Mouse (Mus musculus): ENCODE data around the gene Rhobtb1. TPM values are rescaled to one million over a fixed set of nuclear protein-coding genes. Genes with fewer than 3 reads are reported as not detected.

Rhobtb1 gene
- polyA plus RNA-seq, 1 experiment: 12.8 TPM

GRCm38 (mm10) chr10:69262918-69263822 lies 111.9 kb downstream of the Rhobtb1 start:
- Histone ChIP-seq H3K4me1 (ENCODE audit: control insufficient read depth, insufficient read depth, low read length) (no peaks in the 10 kb centered on the region), H3K4me3 (ENCODE audit: insufficient read depth, low read length) (no peak overlapping the region), H3K27ac (ENCODE audit: insufficient read depth, low read depth, low read length) (no peak overlapping the region)
- no peak for TF ChIP-seq CTCF (IDR thresholded peaks at IDR 0.05; ENCODE audit: low read depth, low read length)
- TF ChIP-seq POLR2A (IDR thresholded peaks at IDR 0.05; ENCODE audit: borderline replicate concordance, low read depth, low read length): no peak

GRCm38 (mm10) chr10:69263906-69264305 lies 112.7 kb downstream of the Rhobtb1 start:
- H3K27ac ChIP-seq (ENCODE audit: insufficient read depth, low read depth, low read length): no peak overlapping the region
- no peak overlapping the region for H3K4me3 ChIP-seq (ENCODE audit: insufficient read depth, low read length)
- no peaks in the 10 kb centered on the region for H3K4me1 ChIP-seq (ENCODE audit: control insufficient read depth, insufficient read depth, low read length)
- TF ChIP-seq CTCF (IDR thresholded peaks at IDR 0.05; ENCODE audit: low read depth, low read length) (no peak), POLR2A (IDR thresholded peaks at IDR 0.05; ENCODE audit: borderline replicate concordance, low read depth, low read length) (no peak)

- TF ChIP-seq POLR2A (IDR thresholded peaks at IDR 0.05; ENCODE audit: borderline replicate concordance, low read depth, low read length): no peak
- no peak for TF ChIP-seq CTCF (IDR thresholded peaks at IDR 0.05; ENCODE audit: low read depth, low read length)
- Histone ChIP-seq H3K4me3 (ENCODE audit: insufficient read depth, low read length) (no peak overlapping the region), H3K27ac (ENCODE audit: insufficient read depth, low read depth, low read length) (no peak overlapping the region), H3K4me1 (ENCODE audit: control insufficient read depth, insufficient read depth, low read length) (no peaks in the 10 kb centered on the region)
These were observed 114.2 kb downstream of the Rhobtb1 start for GRCm38 (mm10) chr10:69265421-69265820.

GRCm38 (mm10) chr10:69268061-69268643 lies 116.9 kb downstream of the Rhobtb1 start:
- Histone ChIP-seq H3K27ac (ENCODE audit: insufficient read depth, low read depth, low read length) (no peak overlapping the region), H3K4me1 (ENCODE audit: control insufficient read depth, insufficient read depth, low read length) (no peaks in the 10 kb centered on the region), H3K4me3 (ENCODE audit: insufficient read depth, low read length) (no peak overlapping the region)
- TF ChIP-seq CTCF (IDR thresholded peaks at IDR 0.05; ENCODE audit: low read depth, low read length): no peak
- no peak for TF ChIP-seq POLR2A (IDR thresholded peaks at IDR 0.05; ENCODE audit: borderline replicate concordance, low read depth, low read length)

GRCm38 (mm10) chr10:69271436-69271835 lies 120.2 kb downstream of the Rhobtb1 start:
- Histone ChIP-seq H3K27ac (ENCODE audit: insufficient read depth, low read depth, low read length) (no peak overlapping the region), H3K4me1 (ENCODE audit: control insufficient read depth, insufficient read depth, low read length) (no peaks in the 10 kb centered on the region), H3K4me3 (ENCODE audit: insufficient read depth, low read length) (no peak overlapping the region)
- TF ChIP-seq CTCF (IDR thresholded peaks at IDR 0.05; ENCODE audit: low read depth, low read length) (no peak), POLR2A (IDR thresholded peaks at IDR 0.05; ENCODE audit: borderline replicate concordance, low read depth, low read length) (no peak)

GRCm38 (mm10) chr10:69274275-69274674 lies 123.0 kb downstream of the Rhobtb1 start:
- TF ChIP-seq POLR2A (IDR thresholded peaks at IDR 0.05; ENCODE audit: borderline replicate concordance, low read depth, low read length) (no peak), CTCF (IDR thresholded peaks at IDR 0.05; ENCODE audit: low read depth, low read length) (no peak)
- no peak overlapping the region for H3K4me3 ChIP-seq (ENCODE audit: insufficient read depth, low read length)
- H3K4me1 ChIP-seq (ENCODE audit: control insufficient read depth, insufficient read depth, low read length): no peaks in the 10 kb centered on the region
- H3K27ac ChIP-seq (ENCODE audit: insufficient read depth, low read depth, low read length): no peak overlapping the region

- H3K27ac ChIP-seq (ENCODE audit: insufficient read depth, low read depth, low read length): no peak overlapping the region
- no peak overlapping the region for H3K4me3 ChIP-seq (ENCODE audit: insufficient read depth, low read length)
- no peaks in the 10 kb centered on the region for H3K4me1 ChIP-seq (ENCODE audit: control insufficient read depth, insufficient read depth, low read length)
- TF ChIP-seq CTCF (IDR thresholded peaks at IDR 0.05; ENCODE audit: low read depth, low read length): no peak
- no peak for TF ChIP-seq POLR2A (IDR thresholded peaks at IDR 0.05; ENCODE audit: borderline replicate concordance, low read depth, low read length)
These were observed 123.5 kb downstream of the Rhobtb1 start for GRCm38 (mm10) chr10:69274705-69275104.

GRCm38 (mm10) chr10:69275811-69276775 lies 124.9 kb downstream of the Rhobtb1 start:
- H3K4me3 ChIP-seq (ENCODE audit: insufficient read depth, low read length): no peak overlapping the region
- H3K4me1 ChIP-seq (ENCODE audit: control insufficient read depth, insufficient read depth, low read length): no peaks in the 10 kb centered on the region
- TF ChIP-seq CTCF (IDR thresholded peaks at IDR 0.05; ENCODE audit: low read depth, low read length) (no peak), POLR2A (IDR thresholded peaks at IDR 0.05; ENCODE audit: borderline replicate concordance, low read depth, low read length) (no peak)
- no peak overlapping the region for H3K27ac ChIP-seq (ENCODE audit: insufficient read depth, low read depth, low read length)

GRCm38 (mm10) chr10:69276920-69277435 lies 125.7 kb downstream of the Rhobtb1 start:
- Histone ChIP-seq H3K4me1 (ENCODE audit: control insufficient read depth, insufficient read depth, low read length) (no peaks in the 10 kb centered on the region), H3K27ac (ENCODE audit: insufficient read depth, low read depth, low read length) (no peak overlapping the region), H3K4me3 (ENCODE audit: insufficient read depth, low read length) (no peak overlapping the region)
- TF ChIP-seq CTCF (IDR thresholded peaks at IDR 0.05; ENCODE audit: low read depth, low read length): no peak
- no peak for TF ChIP-seq POLR2A (IDR thresholded peaks at IDR 0.05; ENCODE audit: borderline replicate concordance, low read depth, low read length)
